ENCODE assay signal across 8 mouse cellular contexts in genomic region chr2:163204548-163205261, GRCm38 (mm10). TPM values are rescaled to one million over a fixed set of nuclear protein-coding genes. Genes with fewer than 3 reads are reported as not detected.
A peak's percentile ranks its signal among the peaks of the same experiment; 100 is the strongest.
DNase-seq lines count a peak whose midpoint lies in the region; ATAC-seq lines count a peak whose summit lies in the region.

No protein-coding gene starts in this region.

- H3K27me3 ChIP-seq in forebrain, embryonic 10.5 days (ENCODE audit: poor library complexity, severe bottlenecking) = peaks cover 53% of the 10 kb centered on the region
- peaks cover 44% of the 10 kb centered on the region for H3K27me3 ChIP-seq in intestine, embryonic 14.5 days (replicated peaks; ENCODE audit: control insufficient read depth, insufficient read depth, low read length)

- 1% methylated on average over 45 of the region's 45 CpGs for WGBS in forebrain, embryonic 10.5 days
- 2% methylated on average over 31 of the region's 45 CpGs for WGBS in intestine, embryonic 14.5 days

- peaks cover 12% of the 10 kb centered on the region for H3K36me3 ChIP-seq in forebrain, embryonic 10.5 days (replicated peaks)
- no peaks in the 10 kb centered on the region for H3K36me3 ChIP-seq in intestine, embryonic 14.5 days (ENCODE audit: control insufficient read depth, insufficient read depth, low read length)

- H3K9ac ChIP-seq in intestine, embryonic 14.5 days (ENCODE audit: low read length) = peak overlapping the region; percentile 30; the same call in 1 of the 2 replicates

- peak overlapping the region; percentile 85 for H3K4me2 ChIP-seq in intestine, embryonic 14.5 days (ENCODE audit: low read length)

- H3K4me3 ChIP-seq in forebrain, embryonic 10.5 days = peak overlapping the region; percentile 74
- H3K4me3 ChIP-seq in intestine, embryonic 14.5 days (ENCODE audit: low read depth, low read length) = peak overlapping the region; percentile 46

- peak; percentile 26 for DNase-seq in right cerebral cortex, postnatal 4 days
- no peak for DNase-seq in right cerebral cortex, postnatal 36 days (ENCODE audit: low spot score in 2 of 2)
- peak; percentile 65 for DNase-seq in forebrain, embryonic 10.5 days (ENCODE audit: extremely low spot score, low spot score)
- DNase-seq in intestine, embryonic 14.5 days (ENCODE audit: low spot score) = peak; percentile 66
- peak; percentile 35 for DNase-seq in lung, postnatal 14 days
- DNase-seq in testis, postnatal 10 days (ENCODE audit: low spot score) = peak; percentile 60
- DNase-seq in Muller cell, postnatal 12 days (ENCODE audit: inconsistent ontology term) = no peak
- DNase-seq in cerebellum, adult 18-20 months = no peak

- ATAC-seq in intestine, embryonic 14.5 days (replicated peaks; ENCODE audit: low FRiP score, low TSS enrichment, low read depth) = peak; percentile 39; the same call in 1 of the 2 replicates

- H3K9me3 ChIP-seq in forebrain, embryonic 10.5 days = peaks cover 9% of the 10 kb centered on the region; the same call in 1 of the 2 replicates
- H3K9me3 ChIP-seq in intestine, embryonic 14.5 days (ENCODE audit: control insufficient read depth, low read length) = peaks cover 10% of the 10 kb centered on the region

- peaks cover 56% of the 10 kb centered on the region for H3K4me1 ChIP-seq in forebrain, embryonic 10.5 days
- H3K4me1 ChIP-seq in intestine, embryonic 14.5 days (replicated peaks; ENCODE audit: control insufficient read depth, insufficient read depth, low read length) = peaks cover 18% of the 10 kb centered on the region; the same call in 1 of the 2 replicates

- H3K27ac ChIP-seq in forebrain, embryonic 10.5 days = peak overlapping the region; percentile 91
- H3K27ac ChIP-seq in intestine, embryonic 14.5 days (ENCODE audit: low read depth) = no peak overlapping the region

RNA-seq across cellular contexts. Expression of gene Tox2, which starts 1.8 kb away (rescaled TPM):
- polyA plus RNA-seq in forebrain, embryonic 10.5 days (2016; fragmentation: Nextera tagmentation; extraction: Ambion mirVana) = 26.6 and 37.1 TPM in 2 replicates
- polyA plus RNA-seq in intestine, embryonic 14.5 days (2014; fragmentation: Nextera tagmentation; extraction: Ambion mirVana) = 6.3 and 7.3 TPM in 2 replicates

Comparison
In these comparisons a context has a peak if more than half of its experiments do, and no peak if none do; other contexts are left out.
1. DNase-seq: peak in right cerebral cortex, postnatal 4 days (single experiment), forebrain, embryonic 10.5 days (single experiment), intestine, embryonic 14.5 days (single experiment), lung, postnatal 14 days (single experiment) and testis, postnatal 10 days (single experiment); none in right cerebral cortex, postnatal 36 days (0 of 2), Muller cell, postnatal 12 days (single experiment) and cerebellum, adult 18-20 months (0 of 2).